Mouse (Mus musculus) large intestine, adult 2 months (tissue): Measurements from ENCODE around the gene Ston2. TPM values are rescaled to one million over a fixed set of nuclear protein-coding genes. Genes with fewer than 3 reads are reported as not detected.

Experiments
- DNase-seq: peaks from one replicate; pipeline ENCODE4 v3.0.0-alpha.2; 2012; ENCODE audit warnings: low read depth, low spot score
- WGBS: fragments of 180-500 bp; shearing (Covaris S2); methylation state at CpG from one replicate; pipeline ENCODE4 v1.1.7; 2018; 5-methylcytosine and 5-hydroxymethylcytosine counted together
- polyA plus RNA-seq: library from polyadenylated mRNA; depleted of rRNA; stranded (reverse); fragments of >200 nt; gene quantifications from 2 replicates; pipeline ENCODE4 v1.2.3, GENCODE M21; 2012; rRNA removed

Ston2 gene
- 2.3 and 9.5 TPM in 2 replicates for polyA plus RNA-seq

DNA sequence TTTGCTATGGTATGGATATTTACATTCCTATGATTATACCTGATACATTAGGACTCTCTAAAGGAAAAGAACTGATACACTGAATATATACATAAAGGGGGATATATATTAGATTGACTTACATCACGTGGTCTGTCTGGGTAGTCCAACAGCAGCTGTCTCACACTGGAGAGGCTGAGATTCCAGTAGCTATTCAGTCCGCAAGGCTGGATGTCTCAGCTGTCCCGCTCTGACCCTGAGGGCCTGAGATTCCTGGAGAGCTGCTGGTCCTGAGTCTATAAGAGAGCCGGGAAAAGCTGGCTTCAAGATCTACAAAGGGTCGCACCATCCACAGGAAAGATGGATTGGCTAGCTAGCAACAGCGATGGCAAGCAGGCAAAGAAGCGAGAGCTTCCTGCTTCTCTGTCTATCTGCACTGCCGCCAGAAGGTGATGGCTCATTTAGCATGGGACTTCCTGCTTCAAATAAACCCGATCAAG is at the start of gene Ston2:
Ston2 (minus strand) TSS at position 429 of the 479 bp plus-strand sequence.
- WGBS = 64% methylated on average over 9 of the region's 9 CpGs

DNA sequence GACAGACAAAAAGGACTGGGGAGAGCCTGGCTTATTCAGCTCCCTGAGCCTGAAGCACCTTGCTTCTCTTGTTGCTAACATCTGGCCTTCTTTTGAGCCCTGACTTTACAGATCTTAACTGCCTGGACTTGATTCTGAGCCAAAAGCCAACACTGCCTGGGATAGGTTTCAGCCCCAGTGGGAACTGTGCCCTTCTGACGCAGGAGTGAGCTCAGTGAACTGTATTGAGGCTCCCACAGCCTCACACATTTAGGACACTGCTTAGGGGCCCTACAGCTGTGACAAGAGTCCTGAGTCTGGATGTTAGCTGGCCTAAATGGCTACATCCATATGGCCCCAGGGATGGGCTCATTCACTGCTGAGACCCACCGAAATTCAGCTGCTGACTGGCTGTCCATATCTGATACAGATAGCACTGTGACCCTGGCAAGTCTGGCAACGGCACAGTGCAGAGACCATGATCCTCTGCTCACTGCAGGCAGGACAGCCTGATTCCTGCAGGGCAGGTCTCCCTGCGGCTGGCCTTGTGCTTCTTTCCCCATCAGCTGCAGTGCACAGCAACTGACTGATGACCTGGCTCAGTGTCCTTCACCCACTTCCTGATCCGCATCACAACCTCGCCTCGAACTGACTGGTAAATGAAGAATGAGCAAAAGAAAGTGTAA is 49.3 kb upstream of the Ston2 start:
- no peak for DNase-seq
- 89% methylated on average over 7 of the region's 7 CpGs for WGBS

More for the DNA sequence above, at the start of gene Ston2:
- DNase-seq = no peak

DNA sequence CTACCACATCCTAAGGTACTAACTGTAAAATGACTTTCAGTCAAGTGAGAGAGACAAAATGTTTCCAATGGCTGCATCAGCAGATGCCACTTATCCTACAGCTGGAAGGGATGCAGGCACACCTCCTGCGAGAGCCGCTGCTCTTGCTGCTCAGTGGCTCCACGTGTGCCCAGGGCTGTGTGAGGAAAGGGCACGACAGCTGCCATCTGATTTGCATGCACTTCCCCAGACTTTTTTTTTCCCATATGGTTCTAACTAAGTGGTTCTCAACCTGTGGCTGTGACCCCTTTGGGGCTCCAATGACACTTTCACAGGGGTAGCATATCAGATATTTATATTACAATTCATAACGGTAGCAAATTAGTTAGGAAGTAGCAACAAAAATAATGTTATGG is 45.7 kb upstream of the Ston2 start:
- no peak for DNase-seq
- 82% methylated on average over 5 of the region's 5 CpGs for WGBS

GRCm38 (mm10) chr12:91833237-91833938 is 45.2 kb upstream of the Ston2 start:
- WGBS = 70% methylated on average over 3 of the region's 3 CpGs
- DNase-seq = no peak

DNA sequence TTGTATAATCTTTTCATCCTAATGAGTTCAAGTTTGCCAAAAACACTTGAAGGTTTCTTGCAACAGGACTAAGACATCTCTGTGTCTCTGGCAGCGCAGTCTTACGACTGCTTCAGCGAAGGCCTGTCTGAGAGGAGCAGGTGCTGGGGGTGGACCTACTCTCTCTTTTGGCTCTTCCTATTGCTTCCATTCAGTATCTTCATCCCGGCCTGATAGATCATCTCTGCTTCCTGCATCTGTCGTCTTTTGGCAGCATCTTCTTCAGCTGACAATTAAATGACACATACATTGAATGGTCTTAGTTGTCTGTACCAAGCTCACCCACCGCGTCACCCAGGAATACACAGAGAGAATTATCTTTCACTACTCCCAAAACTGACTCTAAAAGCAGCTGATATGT is 43.2 kb upstream of the Ston2 start:
- DNase-seq = no peak
- WGBS = 94% methylated on average over 7 of the region's 7 CpGs

DNA sequence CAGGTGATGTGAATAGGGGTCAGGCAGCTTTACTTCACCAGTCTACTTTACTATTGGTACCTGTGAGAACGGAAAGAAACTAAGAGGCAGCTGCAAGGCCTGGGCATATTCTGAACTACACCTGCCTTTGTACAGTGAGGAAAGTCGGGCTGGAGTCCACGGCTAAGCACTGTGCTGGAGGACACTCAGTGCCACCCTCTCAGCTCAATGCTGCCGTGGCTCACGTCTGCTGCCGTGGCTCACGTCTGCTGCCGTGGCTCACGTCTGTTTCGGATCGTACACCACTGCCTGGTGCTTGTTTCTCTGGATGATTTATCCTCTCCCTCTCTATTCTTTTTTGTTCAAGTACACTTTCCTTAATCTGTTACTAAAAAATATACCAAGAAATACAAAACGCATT is 32.3 kb upstream of the Ston2 start:
- 94% methylated on average over 12 of the region's 12 CpGs for WGBS
- DNase-seq = no peak

- 94% methylated on average over 4 of the region's 4 CpGs for WGBS
- DNase-seq = no peak
These were observed 30.5 kb upstream of the Ston2 start for GRCm38 (mm10) chr12:91818726-91819125.

- DNase-seq = peak; percentile 25
- WGBS = 28% methylated on average over 10 of the region's 10 CpGs
These were observed 27.8 kb upstream of the Ston2 start for GRCm38 (mm10) chr12:91815990-91816389.

DNA sequence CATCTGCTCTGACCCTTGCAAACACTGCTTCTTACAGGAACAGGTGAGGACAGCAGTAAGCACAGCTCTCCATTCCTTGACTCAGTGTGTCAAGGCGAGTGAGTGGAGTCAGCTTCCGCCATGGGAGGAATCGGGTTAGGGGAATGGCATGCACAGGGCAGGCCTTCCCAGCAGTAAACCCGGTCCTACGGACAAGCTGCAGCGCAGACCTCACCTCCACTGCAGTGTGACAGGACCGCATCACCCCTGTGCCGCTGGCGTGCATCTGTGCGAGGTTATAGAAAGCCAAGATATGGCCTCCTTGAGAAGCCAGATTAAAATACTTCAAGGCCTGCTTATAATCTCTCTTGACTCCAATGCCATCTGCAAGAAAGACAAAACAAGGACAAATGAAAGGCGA is 27.4 kb upstream of the Ston2 start:
- 97% methylated on average over 11 of the region's 11 CpGs for WGBS
- no peak for DNase-seq

- WGBS = 89% methylated on average over 8 of the region's 8 CpGs
- no peak for DNase-seq
These were observed 20.7 kb upstream of the Ston2 start for GRCm38 (mm10) chr12:91808911-91809310.

DNA sequence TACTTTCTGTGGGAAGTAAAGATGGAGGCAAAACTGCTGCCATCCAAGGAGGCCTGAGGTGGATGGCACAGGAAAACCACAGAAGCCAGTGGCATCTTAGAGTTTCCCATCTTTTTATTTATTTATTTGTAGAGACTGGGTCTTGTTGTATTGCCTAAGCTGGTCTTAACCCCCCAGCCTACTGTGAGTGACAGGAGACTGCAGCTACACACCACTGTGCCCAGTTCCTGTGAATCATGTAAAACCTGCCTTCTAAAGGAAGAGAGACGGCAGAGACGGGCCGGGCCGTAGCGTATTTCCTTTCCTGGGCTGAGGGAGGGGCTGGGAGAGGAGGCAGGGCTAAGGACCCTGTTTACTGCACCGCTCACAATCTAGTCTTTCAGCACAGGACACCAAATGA is 19.6 kb upstream of the Ston2 start:
- WGBS = 83% methylated on average over 6 of the region's 6 CpGs

GRCm38 (mm10) chr12:91807095-91807494 is 18.9 kb upstream of the Ston2 start:
- DNase-seq = no peak
- 86% methylated on average over 11 of the region's 11 CpGs for WGBS

More for the DNA sequence above, 19.6 kb upstream of the Ston2 start:
- DNase-seq = no peak

DNA sequence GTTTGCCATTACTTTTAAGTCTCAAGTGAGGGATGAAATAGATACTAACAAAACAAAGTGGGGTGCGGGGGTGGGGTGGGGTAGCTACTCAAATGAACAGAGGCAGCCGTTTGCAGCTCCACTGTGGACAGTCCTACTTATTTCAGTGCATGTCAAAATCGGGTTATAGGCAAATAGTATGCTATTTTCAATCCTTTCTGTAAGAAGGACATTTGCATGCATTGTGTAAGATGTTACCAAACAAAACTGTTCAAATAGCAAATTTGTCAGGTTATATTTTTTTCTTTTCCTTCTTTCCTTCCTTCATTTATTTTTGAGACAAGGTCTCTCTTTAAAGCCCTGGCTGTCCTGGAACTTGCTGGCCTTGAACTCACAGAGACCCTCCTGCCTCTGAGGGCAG is 16.1 kb upstream of the Ston2 start:
- 71% methylated on average over 3 of the region's 3 CpGs for WGBS
- no peak for DNase-seq

DNA sequence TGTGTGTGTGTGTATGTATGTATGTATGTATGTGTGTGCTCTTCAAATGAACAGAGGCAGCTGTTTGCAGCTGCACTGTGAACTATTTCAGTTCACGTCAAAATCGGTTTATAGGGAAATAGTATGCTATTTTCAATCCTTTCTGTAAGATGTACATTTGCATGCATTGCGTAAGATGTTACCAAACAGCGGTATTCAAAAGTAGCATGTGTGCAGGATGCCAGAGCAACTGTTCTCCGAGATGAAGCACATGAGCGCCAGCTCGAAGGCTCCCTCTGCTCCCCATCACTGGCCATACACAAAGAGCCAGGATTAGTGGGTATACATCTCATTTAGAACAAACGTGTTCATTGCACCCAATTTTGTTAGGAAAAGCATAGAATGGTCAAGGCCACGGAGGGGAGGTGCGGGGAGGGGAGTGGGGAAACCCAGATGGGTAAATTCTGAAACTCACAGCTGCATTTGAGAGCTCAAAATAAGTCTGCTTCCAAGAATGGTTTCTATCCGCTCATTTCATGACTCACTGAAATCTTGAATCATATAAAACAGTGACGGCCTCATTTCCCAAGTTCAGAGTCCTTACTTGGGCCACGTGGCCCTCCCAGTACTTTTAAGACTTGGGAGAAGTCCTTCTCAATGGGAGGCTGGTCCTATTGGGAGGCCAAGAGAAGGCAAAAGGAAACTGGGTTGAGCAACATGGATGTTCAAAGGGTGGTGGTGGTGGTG is 15.2 kb upstream of the Ston2 start:
- DNase-seq = no peak
- 64% methylated on average over 13 of the region's 13 CpGs for WGBS

DNA sequence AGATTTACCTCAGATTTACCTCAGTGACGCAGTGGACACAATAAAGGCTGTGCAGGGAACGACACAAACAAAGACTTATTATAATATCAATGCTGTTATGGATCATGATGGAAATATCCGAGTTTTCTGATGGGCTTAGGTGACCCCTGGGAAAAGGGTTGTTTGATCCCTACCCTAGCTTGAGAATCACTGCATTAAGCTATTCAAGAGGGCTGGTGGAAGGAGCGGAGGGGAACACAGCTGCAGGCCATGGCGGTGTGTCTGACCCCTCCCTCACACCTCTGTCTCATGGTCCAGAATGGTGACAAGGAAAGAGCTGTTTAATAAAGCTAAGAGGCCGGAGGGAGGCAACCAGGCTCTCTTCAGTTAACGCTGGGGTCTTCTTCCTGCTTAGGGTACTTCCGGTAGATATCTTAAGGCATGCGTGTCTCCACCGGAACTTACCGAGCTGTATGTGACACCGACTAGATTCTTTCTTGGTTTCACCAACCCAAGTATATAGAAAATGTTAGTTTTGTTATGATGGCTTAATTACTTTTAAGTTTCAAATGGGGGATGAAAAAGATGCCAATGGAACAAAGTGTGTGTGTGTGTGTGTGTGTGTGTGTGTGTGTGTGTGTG is 14.5 kb upstream of the Ston2 start:
- 90% methylated on average over 12 of the region's 12 CpGs for WGBS
- no peak for DNase-seq

- WGBS = 75% methylated on average over 6 of the region's 6 CpGs
These were observed 12.7 kb upstream of the Ston2 start for GRCm38 (mm10) chr12:91800861-91801385.

GRCm38 (mm10) chr12:91799821-91800335 is 11.7 kb upstream of the Ston2 start:
- 57% methylated on average over 12 of the region's 12 CpGs for WGBS
- DNase-seq = no peak

More at GRCm38 (mm10) chr12:91800861-91801385, 12.7 kb upstream of the Ston2 start:
- DNase-seq = no peak

DNA sequence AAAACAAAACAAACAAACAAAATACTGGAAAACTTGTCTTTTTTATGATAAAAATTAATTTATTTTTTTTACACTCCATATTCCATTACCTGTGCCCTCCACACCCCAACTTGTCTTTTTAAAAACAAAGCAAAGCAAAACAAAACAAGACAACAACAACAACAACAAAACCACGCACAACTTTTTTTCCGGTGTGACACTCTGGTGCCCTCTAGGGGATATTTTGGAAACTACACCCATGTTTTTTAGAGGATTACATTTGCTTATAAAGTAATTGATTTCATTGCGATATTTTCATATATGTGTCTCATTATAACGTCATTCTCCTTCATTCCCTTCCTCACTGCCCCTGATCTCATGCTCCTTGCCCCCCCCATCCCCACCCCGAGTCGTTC is 11.2 kb upstream of the Ston2 start:
- 15% methylated on average over 6 of the region's 6 CpGs for WGBS
- DNase-seq = no peak

GRCm38 (mm10) chr12:91798720-91799378 is 10.7 kb upstream of the Ston2 start:
- no peak for DNase-seq
- 69% methylated on average over 6 of the region's 6 CpGs for WGBS
